Mouse (Mus musculus) embryonic fibroblast, embryonic 13.5 days (primary cell): Measurements from ENCODE around the gene Abhd18.
"Not testable (repeated sequence)": the region's sequence is repeated elsewhere in the genome, so short reads cannot be mapped to it uniquely, and the experiment has no call there.

ENCODE experiments used
- CTCF ChIP-seq: IDR thresholded peaks from 2 replicates; pipeline ENCODE4 v1.5.1; 2011; ENCODE audit warnings: mild to moderate bottlenecking, control low read depth, low read length, moderate library complexity, borderline replicate concordance; ENCODE audit not compliant: insufficient read depth
- POLR2A ChIP-seq: IDR thresholded peaks from 2 replicates; pipeline ENCODE4 v1.6.1; 2011; ENCODE audit warnings: low read depth, mild to moderate bottlenecking, control low read depth, low read length, moderate library complexity

DNA sequence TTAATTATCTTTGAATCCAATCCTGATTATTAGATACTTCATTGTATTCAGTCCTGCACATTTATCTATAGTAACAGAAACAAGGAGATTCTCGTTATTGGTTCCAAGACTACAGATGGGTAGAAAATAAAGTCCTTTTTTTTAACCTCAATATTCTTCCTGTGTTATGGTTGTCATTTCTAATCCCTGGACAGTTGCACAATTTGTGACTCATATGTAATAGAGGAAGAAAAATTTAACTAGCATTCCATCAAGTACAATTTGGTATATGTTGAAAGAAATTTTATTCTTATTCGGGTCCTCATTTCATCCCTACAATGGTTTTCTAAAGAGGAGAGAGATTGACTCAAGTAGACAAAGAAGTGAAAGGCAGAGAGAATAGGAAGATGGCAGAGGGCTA lies 1.2 kb downstream of the Abhd18 start:
- not testable (repeated sequence) for TF ChIP-seq CTCF, POLR2A
